Mouse (Mus musculus) CH12.LX (cell line): ENCODE data around the gene Gbe1. TPM values are rescaled to one million over a fixed set of nuclear protein-coding genes. Genes with fewer than 3 reads are reported as not detected.

ENCODE experiments used
- DNase-seq: peaks from one replicate; pipeline ENCODE4 v3.0.0-alpha.2; 2013; ENCODE audit errors: extremely low read depth
- H3K27ac ChIP-seq: 2 replicates; pipeline ENCODE4 v1.5.1; 2012; ENCODE audit warnings: low read depth, mild to moderate bottlenecking, control low read depth, moderate library complexity; ENCODE audit not compliant: insufficient read depth
- H3K27me3 ChIP-seq: replicated peaks from 2 replicates; pipeline ENCODE3; 2012; ENCODE audit warnings: inconsistent platforms
- H3K36me3 ChIP-seq, 2 experiments: replicated peaks in 1 of 2; 2 replicates each; pipeline versions ENCODE3 to v1.6.1; 2012; ENCODE audit warnings: inconsistent platforms in 1 of 2, low read length in 1 of 2, mild to moderate bottlenecking in 1 of 2, mixed read lengths in 1 of 2, moderate library complexity in 1 of 2; ENCODE audit not compliant: control insufficient read depth in 1 of 2, insufficient read depth in 1 of 2
- H3K4me1 ChIP-seq, 2 experiments: 2 replicates each; pipeline ENCODE4 v1.6.1; 2012; ENCODE audit warnings: inconsistent platforms in 1 of 2, moderate library complexity in 1 of 2; ENCODE audit not compliant: insufficient read depth in 2 of 2, control insufficient read depth in 1 of 2
- H3K4me2 ChIP-seq: 2 replicates; pipeline ENCODE4 v1.6.1; 2012; ENCODE audit warnings: low read depth, mild to moderate bottlenecking, control low read depth; ENCODE audit not compliant: poor library complexity, insufficient read depth, severe bottlenecking
- H3K4me3 ChIP-seq, 3 experiments: fragments of 150-350 bp in 1 of 3; sonication (generic) in 1 of 3; replicated peaks in 1 of 3; 2 replicates each; pipeline versions ENCODE3 to v1.5.1; 2011 to 2012; ENCODE audit warnings: low read depth in 2 of 3, low read length in 2 of 3, mild to moderate bottlenecking in 2 of 3, moderate library complexity in 2 of 3, control low read depth in 1 of 3, improper control_type of control experiment in 1 of 3, inconsistent platforms in 1 of 3, mixed read lengths in 1 of 3; ENCODE audit not compliant: poor library complexity in 1 of 3
- H3K79me2 ChIP-seq: replicated peaks from 2 replicates; pipeline ENCODE4 v1.6.1; 2012; ENCODE audit warnings: mild to moderate bottlenecking, moderate library complexity; ENCODE audit not compliant: control insufficient read depth, poor library complexity, insufficient read depth, severe bottlenecking; ENCODE audit errors: extremely low read depth
- H3K9ac ChIP-seq: 2 replicates; pipeline ENCODE4 v1.6.1; 2012; ENCODE audit warnings: low read depth, mild to moderate bottlenecking, control low read depth, moderate library complexity; ENCODE audit not compliant: insufficient read depth
- H3K9me3 ChIP-seq: replicated peaks from 2 replicates; pipeline ENCODE3; 2012; ENCODE audit warnings: low read length, inconsistent platforms, mixed read lengths
- BHLHE40 ChIP-seq: IDR thresholded peaks from 2 replicates; pipeline ENCODE4 v1.6.1; 2011; ENCODE audit warnings: mild to moderate bottlenecking, low read depth, low read length, improper control_type of control experiment
- CHD2 ChIP-seq: IDR thresholded peaks from 2 replicates; pipeline ENCODE4 v1.6.1; 2011; ENCODE audit warnings: low read length, improper control_type of control experiment
- CTCF ChIP-seq, 2 experiments: IDR thresholded peaks in 1 of 2; conservative IDR thresholded peaks in 1 of 2; 2 replicates each; pipeline ENCODE4 v1.5.1; 2011 to 2012; ENCODE audit warnings: low read depth in 2 of 2, low read length in 2 of 2, improper control_type of control experiment in 1 of 2, inconsistent platforms in 1 of 2, mild to moderate bottlenecking in 1 of 2, moderate library complexity in 1 of 2
- ELF1 ChIP-seq: IDR thresholded peaks from 2 replicates; pipeline ENCODE4 v1.6.1; 2014; ENCODE audit warnings: low read depth, mild to moderate bottlenecking, inconsistent platforms, low read length, improper control_type of control experiment
- ETS1 ChIP-seq: conservative IDR thresholded peaks from 2 replicates; pipeline ENCODE4 v1.6.1; 2012; ENCODE audit warnings: low read depth, mild to moderate bottlenecking, inconsistent platforms, low read length, improper control_type of control experiment, moderate library complexity
- GABPA ChIP-seq: IDR thresholded peaks from 2 replicates; pipeline ENCODE4 v1.6.1; 2012; ENCODE audit warnings: low read depth, low read length, improper control_type of control experiment, inconsistent platforms; ENCODE audit not compliant: insufficient replicate concordance
- HCFC1 ChIP-seq: IDR thresholded peaks from 2 replicates; pipeline ENCODE4 v1.6.1; 2012; ENCODE audit warnings: low read depth, mild to moderate bottlenecking, inconsistent platforms, low read length, improper control_type of control experiment
- JUND ChIP-seq: conservative IDR thresholded peaks from 2 replicates; pipeline ENCODE4 v1.6.1; 2011; ENCODE audit warnings: low read depth, low read length, improper control_type of control experiment
- KAT2A ChIP-seq: IDR thresholded peaks from 2 replicates; pipeline ENCODE4 v1.6.1; 2012; ENCODE audit warnings: low read length, improper control_type of control experiment, inconsistent platforms; ENCODE audit not compliant: insufficient replicate concordance
- MAFK ChIP-seq: IDR thresholded peaks from 2 replicates; pipeline ENCODE4 v1.6.1; 2011; ENCODE audit warnings: low read length, improper control_type of control experiment; ENCODE audit not compliant: insufficient replicate concordance
- NELFE ChIP-seq: IDR thresholded peaks from 2 replicates; pipeline ENCODE4 v1.6.1; 2011; ENCODE audit warnings: low read depth, low read length, improper control_type of control experiment
- PAX5 ChIP-seq: IDR thresholded peaks from 2 replicates; pipeline ENCODE4 v1.6.1; 2012; ENCODE audit warnings: low read length, inconsistent platforms, mixed read lengths
- RAD21 ChIP-seq: IDR thresholded peaks from 2 replicates; pipeline ENCODE4 v1.6.1; 2011; ENCODE audit warnings: low read depth, mild to moderate bottlenecking, low read length, improper control_type of control experiment, moderate library complexity
- RCOR1 ChIP-seq: conservative IDR thresholded peaks from 2 replicates; pipeline ENCODE4 v1.6.1; 2012; ENCODE audit warnings: low read depth, mild to moderate bottlenecking, inconsistent platforms, low read length, improper control_type of control experiment
- TBP ChIP-seq: conservative IDR thresholded peaks from 2 replicates; pipeline ENCODE4 v1.6.1; 2011; ENCODE audit warnings: low read depth, low read length, improper control_type of control experiment
- UBTF ChIP-seq: IDR thresholded peaks from 2 replicates; pipeline ENCODE4 v1.6.1; 2012; ENCODE audit warnings: low read depth, mild to moderate bottlenecking, inconsistent platforms, low read length, improper control_type of control experiment, moderate library complexity
- USF1 ChIP-seq: IDR thresholded peaks from 2 replicates; pipeline ENCODE4 v1.6.1; 2014; ENCODE audit warnings: low read depth, mild to moderate bottlenecking, inconsistent platforms, low read length, improper control_type of control experiment
- USF2 ChIP-seq: conservative IDR thresholded peaks from 2 replicates; pipeline ENCODE4 v1.6.1; 2011; ENCODE audit warnings: low read depth, low read length, improper control_type of control experiment
- ZC3H11A ChIP-seq: IDR thresholded peaks from 2 replicates; pipeline ENCODE4 v1.6.1; 2012; ENCODE audit warnings: low read depth, mild to moderate bottlenecking, inconsistent platforms, low read length, improper control_type of control experiment
- ZKSCAN1 ChIP-seq: IDR thresholded peaks from 2 replicates; pipeline ENCODE4 v1.6.1; 2012; ENCODE audit warnings: low read depth, inconsistent platforms, low read length, improper control_type of control experiment, borderline replicate concordance
- dilution Hi-C: fragments of 300-500 bp; cut with MboI; formaldehyde crosslinking; loops from 2 replicates; pipeline ENCODE4 v1.14.3; 2020; ENCODE audit warnings: low sequenced_read_pairs; ENCODE audit not compliant: extremely low pct_unique_long_range_greater_than_20kb, extremely low pct_ligation_motif_present
- in situ Hi-C: fragments of 300-500 bp; cut with MboI; formaldehyde crosslinking; loops from 3 replicates; pipeline ENCODE4 v1.14.3; 2019; ENCODE audit warnings: low sequenced_read_pairs, low pct_ligation_motif_present, low pct_unique_long_range_greater_than_20kb, mixed read lengths
- polyA plus RNA-seq: library from polyadenylated mRNA; unstranded; fragments of >175 nt; gene quantifications from 2 replicates; pipeline ENCODE4 v1.2.1, GENCODE M21; 2012; ENCODE audit warnings: low read depth; ENCODE audit not compliant: insufficient read length
- total RNA-seq, 2 experiments: library from RNA; depleted of rRNA; stranded (reverse); fragments of 300-350 nt in 1 of 2; fragments of >200 nt in 1 of 2; gene quantifications; 2 replicates each; pipeline ENCODE4 v1.2.3; 2012 to 2014

Gbe1 gene
- total and polyA plus RNA-seq, 3 experiments = not detected

DNA sequence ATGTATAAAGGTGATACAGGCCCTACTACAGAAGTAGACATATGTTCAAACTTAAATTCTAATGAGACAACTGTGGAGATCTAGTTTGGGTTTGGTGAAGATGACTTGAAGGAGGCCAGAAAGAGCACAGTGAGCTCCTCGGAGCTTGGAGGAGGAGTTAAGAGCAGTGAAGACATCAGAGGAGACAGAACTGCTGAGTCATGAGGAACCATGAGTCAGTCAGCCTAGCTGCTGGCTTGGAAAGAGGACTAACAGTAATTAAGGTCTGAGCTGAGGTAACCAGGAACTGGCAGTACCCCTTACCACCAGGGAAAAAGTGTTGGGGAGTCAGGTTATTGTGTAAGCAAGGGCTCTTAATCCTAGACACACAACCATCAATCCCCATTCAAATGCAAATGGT, 192.7 kb downstream of the Gbe1 start:
- Histone ChIP-seq H3K36me3 (no peaks in the 10 kb centered on the region), H3K27me3 (no peaks in the 10 kb centered on the region), H3K4me2 (no peak overlapping the region), H3K79me2 (no peaks in the 10 kb centered on the region), H3K9ac (no peak overlapping the region), H3K27ac (no peak overlapping the region), H3K4me1 (no peaks in the 10 kb centered on the region), H3K4me3 (no peak overlapping the region), H3K9me3 (peaks cover 63% of the 10 kb centered on the region)
- in situ Hi-C loops (no loop called here), dilution Hi-C loops (no loop called here)
- TF ChIP-seq BHLHE40 = no peak
- TF ChIP-seq USF1 = no peak
- TF ChIP-seq ETS1 = no peak
- TF ChIP-seq PAX5 = no peak
- TF ChIP-seq MAFK = no peak
- no peak for TF ChIP-seq ZC3H11A
- TF ChIP-seq RAD21 = no peak
- no peak for TF ChIP-seq ELF1
- TF ChIP-seq NELFE = no peak
- no peak for TF ChIP-seq CHD2
- no peak for TF ChIP-seq ZKSCAN1
- no peak for TF ChIP-seq GABPA
- no peak for TF ChIP-seq HCFC1
- no peak for TF ChIP-seq RCOR1
- TF ChIP-seq UBTF = no peak
- TF ChIP-seq CTCF (conservative IDR thresholded peaks at IDR 0.05 in 1 of 2, IDR thresholded peaks at IDR 0.05 in 1 of 2; ENCODE audit: low read depth in 2 of 2, low read length in 2 of 2) = no peak
- no peak for DNase-seq

DNA sequence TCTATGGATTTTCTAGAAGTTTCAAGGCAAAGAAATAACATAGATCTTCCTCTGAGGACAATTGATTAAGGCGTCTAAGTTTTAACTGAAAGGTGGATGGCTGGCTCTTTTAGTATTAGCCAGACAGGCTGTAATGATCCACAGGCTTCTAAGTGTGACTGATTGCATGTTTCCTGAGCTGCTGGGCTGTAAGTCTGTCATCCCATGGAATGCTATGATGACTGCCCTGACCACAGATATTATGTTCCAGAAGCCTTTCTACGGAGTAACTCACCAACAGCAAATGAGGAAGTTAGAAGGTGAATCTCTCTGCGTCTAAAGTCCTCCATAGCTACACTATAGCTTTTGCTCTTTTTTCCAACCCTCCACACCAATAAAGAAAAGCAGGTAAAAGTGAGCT, 197.2 kb downstream of the Gbe1 start:
- TF ChIP-seq HCFC1 (no peak), KAT2A (no peak), ZC3H11A (no peak), ELF1 (no peak), TBP (no peak), CHD2 (no peak), BHLHE40 (no peak), USF2 (no peak), RCOR1 (no peak), UBTF (no peak), JUND (no peak)
- Histone ChIP-seq H3K79me2 (no peaks in the 10 kb centered on the region), H3K4me3 (no peak overlapping the region), H3K27ac (no peak overlapping the region), H3K4me1 (no peaks in the 10 kb centered on the region), H3K4me2 (no peak overlapping the region), H3K27me3 (no peaks in the 10 kb centered on the region), H3K36me3 (no peaks in the 10 kb centered on the region), H3K9me3 (peaks cover 63% of the 10 kb centered on the region), H3K9ac (no peak overlapping the region)
- dilution Hi-C loops = no loop called here
- in situ Hi-C loops = no loop called here
- DNase-seq = no peak
